Mouse (Mus musculus) midbrain, embryonic 15.5 days (tissue): ENCODE measurements at regions not wholly inside any gene's neighbourhood (a gene's known extent, or its start where the extent isn't known, plus 50 kb on each side); places are given as distances from the start of the nearest gene placed in this dataset.

Experiments used
- ATAC-seq: fragments of 200-750 bp; cut with Nextera tagmentation; replicated peaks from 2 replicates; pipeline ENCODE4 v1.8.0; 2017; ENCODE audit warnings: moderate TSS enrichment
- H3K27ac ChIP-seq: fragments of 300-500 bp; sonication (generic); 2 replicates; pipeline ENCODE4 v1.5.1; 2015; ENCODE audit warnings: mild to moderate bottlenecking, inconsistent platforms
- H3K27me3 ChIP-seq: fragments of 300-500 bp; sonication (generic); replicated peaks from 2 replicates; pipeline ENCODE4 v1.6.1; 2015; ENCODE audit warnings: inconsistent platforms
- H3K36me3 ChIP-seq: fragments of 300-500 bp; sonication (generic); replicated peaks from 2 replicates; pipeline ENCODE4 v1.6.1; 2015; ENCODE audit warnings: inconsistent platforms
- H3K4me1 ChIP-seq: fragments of 300-500 bp; sonication (generic); 2 replicates; pipeline ENCODE4 v1.6.1; 2015; ENCODE audit warnings: inconsistent platforms
- H3K4me2 ChIP-seq: fragments of 300-500 bp; sonication (generic); 2 replicates; pipeline ENCODE4 v1.6.1; 2015; ENCODE audit warnings: inconsistent platforms, mild to moderate bottlenecking, moderate library complexity
- H3K4me3 ChIP-seq: fragments of 300-500 bp; sonication (generic); 2 replicates; pipeline ENCODE4 v1.5.1; 2015; ENCODE audit warnings: mild to moderate bottlenecking, inconsistent platforms
- H3K9ac ChIP-seq: fragments of 300-500 bp; sonication (generic); 2 replicates; pipeline ENCODE4 v1.6.1; 2015; ENCODE audit warnings: mild to moderate bottlenecking, inconsistent platforms
- H3K9me3 ChIP-seq: fragments of 300-500 bp; sonication (generic); 2 replicates; pipeline ENCODE4 v1.6.1; 2016; ENCODE audit warnings: inconsistent platforms
- WGBS: fragments of 180-500 bp; shearing (Covaris S2); methylation state at CpG from one replicate; pipeline ENCODE4 v1.1.7; 2015; ENCODE audit warnings: mixed read lengths; 5-methylcytosine and 5-hydroxymethylcytosine counted together

DNA sequence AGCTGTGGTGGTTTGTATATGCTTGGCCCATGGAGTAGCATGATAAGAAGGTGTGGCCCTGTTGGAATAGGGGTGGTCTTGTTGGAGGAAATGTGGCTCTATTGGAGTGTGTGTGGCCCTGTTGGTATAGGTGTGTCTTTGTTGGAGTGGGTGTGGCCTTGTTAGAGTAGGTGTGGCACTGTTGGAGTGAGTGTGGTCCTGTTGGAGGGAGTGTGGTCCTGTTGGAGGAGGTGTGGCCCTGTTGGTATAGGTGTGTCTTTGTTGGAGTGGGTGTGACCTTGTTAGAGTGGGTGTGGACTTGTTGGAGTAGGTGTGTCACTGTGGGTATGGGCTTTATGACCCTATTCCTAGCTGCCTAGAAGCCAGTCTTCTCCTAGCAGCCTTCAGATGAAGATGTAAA, 64.6 kb upstream of the Gm26897 start:
- H3K4me2 ChIP-seq, result no peak overlapping the region
- no peaks in the 10 kb centered on the region for H3K36me3 ChIP-seq

GRCm38 (mm10) chr5:111671762-111672161, 62.0 kb upstream of the Gm26897 start:
- no peak overlapping the region for H3K27ac ChIP-seq
- peaks cover 19% of the 10 kb centered on the region; the same call in 1 of the 2 replicates for H3K4me1 ChIP-seq
- no peak overlapping the region for H3K4me3 ChIP-seq
- no peaks in the 10 kb centered on the region for H3K36me3 ChIP-seq
- ATAC-seq, result no peak
- H3K27me3 ChIP-seq, result no peaks in the 10 kb centered on the region
- WGBS, result 73% methylated on average over 6 of the region's 6 CpGs
- H3K9ac ChIP-seq, result no peak overlapping the region
- no peak overlapping the region for H3K4me2 ChIP-seq
- H3K9me3 ChIP-seq, result no peaks in the 10 kb centered on the region

More for the DNA sequence above, 64.6 kb upstream of the Gm26897 start:
- no peak overlapping the region for H3K9ac ChIP-seq
- no peak for ATAC-seq
- H3K9me3 ChIP-seq, result no peaks in the 10 kb centered on the region
- H3K27ac ChIP-seq, result no peak overlapping the region
- H3K4me3 ChIP-seq, result no peak overlapping the region
- no peaks in the 10 kb centered on the region for H3K27me3 ChIP-seq
- peaks cover 17% of the 10 kb centered on the region; the same call in 1 of the 2 replicates for H3K4me1 ChIP-seq

DNA sequence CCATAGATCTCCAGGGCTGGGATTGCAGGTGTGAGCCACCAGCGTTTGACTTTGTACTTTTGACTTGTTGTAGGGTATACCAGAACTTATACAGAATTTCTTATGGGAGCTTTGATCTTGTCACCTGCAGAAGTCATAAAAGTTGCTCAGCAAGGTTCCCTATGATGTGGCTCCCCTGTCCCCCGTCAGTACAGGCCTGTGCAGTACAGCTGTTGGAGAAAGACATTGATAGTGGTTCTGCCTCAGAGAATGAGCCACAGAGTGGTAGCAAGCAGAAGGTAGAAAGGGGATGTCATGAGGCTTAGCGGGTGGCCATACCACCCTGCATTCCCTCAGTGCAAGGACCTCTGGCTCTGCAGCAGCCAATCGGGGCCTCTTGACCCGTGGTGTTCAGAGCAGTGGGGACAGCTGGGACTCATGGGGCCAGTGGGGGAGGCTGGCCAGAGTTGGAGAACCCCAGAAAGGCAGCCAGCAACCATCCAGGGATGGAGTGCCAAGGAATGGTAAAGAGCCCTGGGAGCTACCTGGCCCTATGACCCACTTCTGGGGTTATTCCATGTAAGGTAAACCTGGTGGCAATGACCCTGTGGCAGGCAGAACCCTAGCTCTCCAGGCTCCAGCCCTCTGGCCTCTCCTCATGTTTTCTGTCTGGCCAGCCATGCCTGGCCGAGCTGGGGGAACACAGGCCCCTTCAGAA, 58.6 kb upstream of the Gm26897 start:
- H3K9ac ChIP-seq, result no peak overlapping the region
- peak overlapping the region; percentile 52 for H3K27ac ChIP-seq
- peaks cover 42% of the 10 kb centered on the region for H3K4me1 ChIP-seq

DNA sequence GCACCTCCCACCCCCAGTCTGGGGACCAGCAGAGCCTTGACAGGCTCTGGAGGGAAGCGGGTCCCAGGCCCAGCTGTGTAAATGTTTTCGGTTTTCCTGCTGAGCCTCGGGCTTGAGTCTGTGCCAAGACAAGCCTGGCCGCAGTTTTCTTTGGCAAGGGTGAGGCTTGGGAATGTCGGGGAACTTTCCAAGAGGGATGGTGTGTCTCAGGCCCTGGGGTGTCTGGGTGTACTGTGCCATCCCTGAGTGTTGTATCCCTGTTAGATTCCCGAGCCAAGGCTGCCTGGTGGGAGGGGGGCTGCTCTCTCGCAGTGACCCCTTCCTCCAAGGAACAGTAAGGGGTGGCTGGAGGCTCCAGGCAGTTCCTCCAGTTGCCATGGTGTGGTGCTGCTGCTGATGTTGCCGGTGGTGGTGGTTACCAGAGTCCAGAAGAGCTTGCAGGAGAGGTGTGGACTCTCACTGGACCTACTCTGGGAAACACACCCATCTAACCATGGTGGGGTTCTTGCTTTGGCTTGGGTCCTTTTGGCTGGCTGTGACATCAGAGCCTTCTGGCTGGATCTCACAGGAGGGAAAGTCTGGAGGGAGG, 58.0 kb upstream of the Gm26897 start:
- Histone ChIP-seq H3K9me3 (no peaks in the 10 kb centered on the region), H3K27me3 (no peaks in the 10 kb centered on the region), H3K36me3 (no peaks in the 10 kb centered on the region), H3K4me1 (peaks cover 45% of the 10 kb centered on the region), H3K27ac (peak overlapping the region; percentile 52), H3K4me3 (no peak overlapping the region), H3K4me2 (no peak overlapping the region), H3K9ac (no peak overlapping the region)
- 20% methylated on average over 8 of the region's 8 CpGs for WGBS
- peak; percentile 38; the same call in 1 of the 2 replicates for ATAC-seq

More for the DNA sequence above, 58.6 kb upstream of the Gm26897 start:
- ATAC-seq, result no peak
- Histone ChIP-seq H3K9me3 (no peaks in the 10 kb centered on the region), H3K4me3 (no peak overlapping the region), H3K4me2 (no peak overlapping the region), H3K36me3 (no peaks in the 10 kb centered on the region), H3K27me3 (no peaks in the 10 kb centered on the region)
- 53% methylated on average over 6 of the region's 6 CpGs for WGBS

DNA sequence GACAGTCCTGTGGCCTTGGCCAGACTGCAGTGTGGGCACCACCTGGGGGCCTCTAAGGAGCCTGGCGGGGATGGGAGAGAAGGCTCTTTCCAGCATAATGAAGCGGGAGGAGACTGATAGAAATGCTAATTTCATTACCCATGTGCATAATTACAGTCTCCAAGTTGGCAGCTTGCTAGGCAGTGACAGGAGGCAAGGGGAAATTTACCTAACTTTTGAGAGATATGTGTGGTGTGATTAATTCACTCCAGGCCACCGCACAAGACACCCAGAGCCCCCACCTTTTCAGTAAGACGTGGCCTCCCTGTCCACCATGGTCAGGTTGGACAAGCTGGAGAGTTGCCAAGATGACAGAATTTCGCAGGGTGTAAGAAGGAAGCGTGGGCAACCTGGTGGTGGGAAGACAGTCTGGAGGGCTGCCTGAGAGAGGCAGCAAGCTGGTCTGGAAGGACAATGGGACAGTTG, 55.8 kb upstream of the Gm26897 start:
- Histone ChIP-seq H3K27ac (peak overlapping the region; percentile 27), H3K9me3 (no peaks in the 10 kb centered on the region), H3K27me3 (no peaks in the 10 kb centered on the region), H3K9ac (no peak overlapping the region), H3K4me1 (peaks cover 55% of the 10 kb centered on the region), H3K4me3 (no peak overlapping the region), H3K4me2 (no peak overlapping the region), H3K36me3 (no peaks in the 10 kb centered on the region)
- 22% methylated on average over 6 of the region's 6 CpGs for WGBS
- ATAC-seq, result peak; percentile 37; the same call in 1 of the 2 replicates

GRCm38 (mm10) chr5:111678496-111678895, 55.2 kb upstream of the Gm26897 start:
- no peak overlapping the region for H3K4me2 ChIP-seq
- H3K27ac ChIP-seq, result peak overlapping the region; percentile 27
- H3K9ac ChIP-seq, result no peak overlapping the region
- peaks cover 55% of the 10 kb centered on the region for H3K4me1 ChIP-seq
- no peak for ATAC-seq
- no peaks in the 10 kb centered on the region for H3K27me3 ChIP-seq
- H3K36me3 ChIP-seq, result no peaks in the 10 kb centered on the region
- H3K9me3 ChIP-seq, result no peaks in the 10 kb centered on the region
- H3K4me3 ChIP-seq, result no peak overlapping the region
- 8% methylated on average over 1 of the region's 1 CpGs for WGBS

DNA sequence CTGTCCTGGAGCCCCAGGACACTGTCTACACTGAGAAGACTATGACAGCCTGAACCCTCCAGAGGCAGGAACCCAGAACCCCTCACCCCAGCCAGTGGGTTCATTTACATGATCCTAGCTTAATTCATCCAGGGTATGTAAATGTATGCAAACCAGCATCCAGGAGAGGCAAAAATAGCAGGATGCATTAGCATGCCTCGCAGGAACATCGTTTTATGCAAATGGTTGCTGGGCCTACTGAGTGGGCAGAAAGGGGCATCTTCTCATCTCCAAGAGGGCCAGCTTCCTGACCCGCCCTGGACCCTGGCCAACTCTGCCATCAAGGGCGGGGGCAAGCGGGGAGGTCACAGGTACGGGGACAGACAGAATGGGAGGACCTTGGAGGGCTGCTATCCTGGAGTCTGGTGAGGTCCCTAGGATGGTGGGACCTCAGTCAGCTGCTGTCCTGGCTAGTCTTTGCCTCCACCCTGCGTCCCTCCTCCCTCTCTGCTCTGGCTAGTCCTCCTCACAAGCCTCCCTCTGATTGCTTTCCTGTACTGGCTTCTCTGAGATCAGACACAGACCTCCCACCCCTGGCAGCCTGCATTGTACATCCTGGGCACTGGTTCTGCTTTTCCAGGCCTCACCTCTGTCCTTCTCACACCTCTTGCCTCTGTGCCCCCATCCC, 52.2 kb upstream of the Gm26897 start:
- no peaks in the 10 kb centered on the region for H3K9me3 ChIP-seq
- WGBS, result 27% methylated on average over 7 of the region's 7 CpGs
- H3K36me3 ChIP-seq, result no peaks in the 10 kb centered on the region
- H3K4me1 ChIP-seq, result peaks cover 44% of the 10 kb centered on the region
- no peak overlapping the region for H3K4me2 ChIP-seq
- peak overlapping the region; percentile 75 for H3K27ac ChIP-seq
- H3K9ac ChIP-seq, result no peak overlapping the region
- ATAC-seq, result peak; percentile 65
- H3K27me3 ChIP-seq, result no peaks in the 10 kb centered on the region
- no peak overlapping the region for H3K4me3 ChIP-seq

DNA sequence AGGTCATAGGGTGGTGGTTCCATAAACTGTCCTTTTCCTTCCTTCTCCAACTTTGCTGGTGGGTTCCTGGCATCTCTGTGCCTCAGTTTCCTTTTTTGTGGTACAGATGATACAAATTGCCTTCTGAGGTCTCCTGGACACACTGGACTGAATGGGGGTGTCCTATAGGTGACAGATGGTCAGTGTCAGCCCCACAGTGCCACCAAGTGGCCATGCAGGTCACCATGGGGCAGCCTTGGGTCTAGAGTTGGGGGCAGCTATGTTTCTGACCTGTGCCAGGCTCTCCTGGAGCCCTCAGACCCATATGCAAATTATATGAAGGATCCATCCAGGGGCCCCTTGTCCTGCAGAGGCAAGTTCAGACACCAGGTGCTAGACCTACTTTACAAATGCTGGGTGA, 50.8 kb upstream of the Gm26897 start:
- Histone ChIP-seq H3K27me3 (no peaks in the 10 kb centered on the region), H3K4me3 (no peak overlapping the region), H3K9ac (no peak overlapping the region), H3K4me2 (no peak overlapping the region), H3K36me3 (no peaks in the 10 kb centered on the region), H3K27ac (no peak overlapping the region), H3K4me1 (peaks cover 32% of the 10 kb centered on the region), H3K9me3 (no peaks in the 10 kb centered on the region)
- no peak for ATAC-seq
